Mouse (Mus musculus) adrenal gland, adult 2 months (tissue): ENCODE data around the gene Rpn1. TPM values are rescaled to one million over a fixed set of nuclear protein-coding genes. Genes with fewer than 3 reads are reported as not detected.
A peak's percentile ranks its signal among the peaks of the same experiment; 100 is the strongest.
"Not testable (repeated sequence)": the region's sequence is repeated elsewhere in the genome, so short reads cannot be mapped to it uniquely, and the experiment has no call there.

Experiments
- DNase-seq: peaks from one replicate; pipeline ENCODE4 v3.0.0; 2021
- polyA plus RNA-seq: library from polyadenylated mRNA; depleted of rRNA; stranded (reverse); fragments of >200 nt; gene quantifications from 2 replicates; pipeline ENCODE4 v1.2.3, GENCODE M21; 2012
- total RNA-seq, 2 experiments: library from RNA; stranded (reverse); gene quantifications; 2 replicates each; pipeline ENCODE4 v1.2.3; 2021

Rpn1 gene
- total and polyA plus RNA-seq, 3 experiments = 146 to 305 (median 287) TPM

GRCm38 (mm10) chr6:88120813-88121212 is 36.5 kb downstream of the Rpn1 start:
- DNase-seq = no peak

DNA sequence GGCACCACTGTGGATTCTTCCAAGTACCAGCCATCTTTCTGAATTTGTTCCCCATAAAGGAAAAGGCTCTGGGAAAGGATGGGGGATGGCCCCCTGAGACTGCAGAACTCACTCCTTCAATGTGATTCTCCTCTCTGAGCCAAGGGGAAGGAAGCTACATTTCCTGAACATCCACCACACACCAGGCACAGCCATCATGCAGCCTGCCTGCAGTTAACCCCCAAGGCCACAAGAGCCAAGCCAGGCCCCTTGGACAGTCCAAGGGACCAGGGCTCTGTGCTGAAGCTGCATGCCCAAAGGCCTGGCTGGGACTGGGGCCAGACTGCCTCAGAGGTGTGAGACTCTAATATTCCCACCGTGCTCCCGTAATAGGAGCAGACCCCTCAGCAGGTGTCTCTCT is 37.5 kb downstream of the Rpn1 start:
- no peak for DNase-seq

DNA sequence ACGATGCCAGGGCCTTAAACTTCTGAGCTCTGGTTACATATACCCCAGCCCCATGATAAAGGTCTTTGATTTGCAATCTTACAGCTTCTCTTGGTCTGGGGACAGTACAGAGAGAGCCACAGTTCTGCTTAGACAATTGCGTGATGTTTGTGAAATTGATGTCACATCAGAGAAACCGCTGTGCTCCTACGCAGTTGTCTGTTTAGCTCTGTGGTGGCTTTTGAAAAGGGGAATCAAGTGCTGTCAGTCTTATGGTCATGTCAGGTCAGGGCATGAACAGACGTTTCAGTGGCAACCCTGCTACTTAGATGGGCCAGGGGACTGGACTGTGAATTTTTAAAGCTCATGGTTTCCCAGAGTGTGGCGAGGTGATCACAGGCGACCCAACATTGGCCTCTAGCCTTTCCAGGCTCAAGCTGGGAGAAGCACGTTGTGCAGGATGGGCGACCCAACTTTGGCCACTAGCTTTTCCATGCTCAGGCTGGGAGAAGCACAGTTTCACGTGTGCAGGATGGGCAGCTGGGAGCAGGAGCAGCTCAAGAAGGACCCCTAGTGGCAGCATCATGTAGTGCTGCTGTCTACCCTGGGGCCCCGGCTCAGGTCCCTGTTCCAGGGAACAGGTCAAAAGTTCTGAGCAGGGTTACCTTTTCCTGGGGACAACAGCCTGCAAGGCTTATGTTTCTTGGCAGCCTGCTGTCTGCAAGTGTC is 39.0 kb downstream of the Rpn1 start:
- no peak for DNase-seq

- peak; percentile 62 for DNase-seq
Observed at GRCm38 (mm10) chr6:88123858-88124261, 39.6 kb downstream of the Rpn1 start.

GRCm38 (mm10) chr6:88124551-88124950 is 40.3 kb downstream of the Rpn1 start:
- DNase-seq = no peak

GRCm38 (mm10) chr6:88125815-88126214 is 41.5 kb downstream of the Rpn1 start:
- DNase-seq = not testable (repeated sequence)

DNA sequence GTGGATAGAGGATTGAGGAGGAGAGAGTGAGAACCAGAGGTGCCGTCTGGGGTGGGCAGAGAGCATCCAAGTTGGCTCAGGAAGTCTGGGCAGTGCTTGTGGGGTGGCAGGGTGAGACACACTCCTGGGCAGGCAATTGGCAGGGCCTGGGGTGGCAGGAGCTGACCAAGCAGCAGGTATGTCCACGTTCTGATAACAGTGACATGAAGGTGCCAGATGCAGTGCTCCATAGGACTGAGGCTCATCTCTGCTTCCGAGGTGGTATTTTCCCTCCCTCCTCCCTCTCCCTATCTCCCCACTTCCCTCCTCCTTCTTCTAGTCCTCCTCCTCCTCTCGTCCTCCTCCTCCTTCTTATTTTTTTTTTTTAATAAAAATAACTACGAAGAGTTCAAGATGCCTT is 47.2 kb downstream of the Rpn1 start:
- no peak for DNase-seq

DNA sequence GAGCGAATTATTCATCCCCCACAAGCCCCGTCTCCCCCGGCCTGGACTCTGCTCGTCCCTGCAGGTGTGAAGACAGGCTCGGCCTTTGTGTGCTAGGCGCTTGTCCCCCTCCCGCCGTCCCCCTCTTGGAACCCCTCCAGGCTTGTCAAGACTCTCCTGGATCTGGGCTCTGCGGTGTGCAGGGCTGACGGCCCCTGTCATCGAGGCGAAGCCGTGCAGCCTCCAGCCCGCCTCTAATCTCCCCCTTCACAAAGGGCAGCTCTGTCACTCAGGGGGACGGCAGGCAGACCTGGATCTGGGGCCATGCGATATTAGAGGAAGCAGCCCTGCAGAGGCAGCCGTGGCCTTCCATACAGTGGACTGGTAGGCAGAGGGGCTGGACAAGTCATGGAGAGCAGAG is 47.8 kb downstream of the Rpn1 start:
- DNase-seq = no peak

DNA sequence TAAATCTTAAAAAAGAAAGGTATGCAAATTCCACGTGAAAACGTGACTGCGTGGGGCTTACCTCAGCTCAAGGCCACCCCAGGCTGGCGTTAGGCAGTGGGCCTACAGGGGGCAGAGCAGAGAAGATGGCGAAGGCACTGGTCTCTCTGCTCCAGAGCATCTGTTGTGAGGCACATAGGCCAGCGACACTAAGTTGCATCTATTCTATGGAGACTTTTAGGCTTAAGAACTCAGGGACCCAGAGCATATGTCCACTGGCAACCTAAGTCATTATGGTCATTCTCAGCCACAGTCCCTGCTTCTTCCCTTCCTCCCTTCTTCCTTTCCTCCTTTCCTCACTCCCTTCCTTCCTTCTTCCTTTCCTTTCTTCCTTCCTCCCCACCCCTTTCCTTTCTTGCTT is 48.8 kb downstream of the Rpn1 start:
- DNase-seq = no peak

GRCm38 (mm10) chr6:88133878-88134277 is 49.6 kb downstream of the Rpn1 start:
- DNase-seq = no peak

- peak; percentile 73 for DNase-seq
Observed at GRCm38 (mm10) chr6:88136201-88136631, 51.9 kb downstream of the Rpn1 start.

- no peak for DNase-seq
Observed at GRCm38 (mm10) chr6:88138485-88138884, 54.2 kb downstream of the Rpn1 start.

GRCm38 (mm10) chr6:88140264-88140663 is 56.0 kb downstream of the Rpn1 start:
- DNase-seq = no peak

- DNase-seq = no peak
Observed at GRCm38 (mm10) chr6:88145793-88146192, 61.5 kb downstream of the Rpn1 start.

DNA sequence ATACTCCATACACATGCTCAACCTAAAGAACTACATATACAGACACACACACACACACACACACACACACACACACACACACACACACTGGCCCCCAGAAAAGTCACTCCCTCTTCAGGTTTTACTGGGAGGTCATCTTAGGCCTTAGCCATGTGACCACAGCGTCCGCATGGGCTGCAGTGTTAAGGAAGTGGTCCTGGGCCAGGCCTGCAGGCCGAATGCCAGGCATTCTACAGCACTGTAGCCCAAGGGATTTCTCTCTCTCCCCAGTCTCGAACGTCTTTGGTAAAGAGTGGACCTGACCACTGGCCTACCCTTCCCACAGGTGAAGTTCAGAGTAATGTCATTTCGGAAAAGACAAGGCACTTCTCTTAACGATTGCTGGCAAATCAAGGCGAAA is 62.3 kb downstream of the Rpn1 start:
- no peak for DNase-seq

- peak; percentile 61 for DNase-seq
Observed at GRCm38 (mm10) chr6:88147411-88148003, 63.2 kb downstream of the Rpn1 start.

GRCm38 (mm10) chr6:88151335-88151734 is 67.1 kb downstream of the Rpn1 start:
- DNase-seq = no peak

DNA sequence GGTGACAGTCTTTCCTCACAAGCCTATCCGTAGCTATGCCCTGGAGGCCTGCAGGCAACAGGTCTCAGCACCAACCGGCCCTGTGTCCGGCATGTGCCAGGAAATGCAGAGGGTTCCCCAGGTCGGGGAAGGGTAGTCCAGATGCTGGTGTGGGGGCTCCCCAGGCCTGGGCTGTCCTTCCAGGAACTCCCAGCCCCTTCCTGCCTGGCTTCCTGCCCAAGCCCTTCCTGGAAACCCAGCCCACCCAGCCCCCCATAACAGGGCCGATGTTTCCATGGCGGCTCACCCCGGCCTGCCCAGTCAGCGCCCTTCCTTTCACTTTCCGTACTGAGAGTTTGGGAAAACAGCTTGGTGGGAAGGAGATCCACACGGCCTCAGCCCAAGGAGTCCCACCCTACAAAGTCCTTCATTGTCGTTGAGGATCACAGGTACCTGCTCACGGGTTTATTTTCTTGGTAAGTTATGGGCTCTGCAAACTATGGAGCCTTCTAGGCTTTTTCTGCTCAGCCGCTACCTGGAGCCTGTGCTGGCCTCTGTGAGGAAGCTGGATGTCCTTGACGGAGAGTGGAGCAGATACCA is 67.9 kb downstream of the Rpn1 start:
- DNase-seq = peak; percentile 61

GRCm38 (mm10) chr6:88152979-88153378 is 68.7 kb downstream of the Rpn1 start:
- no peak for DNase-seq
